Mouse (Mus musculus) spleen, adult 2 months (tissue): ENCODE data around the gene Flywch1.

Experiments used
- CTCF ChIP-seq: fragments of 200-500 bp; IDR thresholded peaks from 2 replicates; pipeline ENCODE4 v1.5.1; 2011; ENCODE audit warnings: mild to moderate bottlenecking, inconsistent platforms; ENCODE audit not compliant: insufficient read depth, insufficient read length, insufficient replicate concordance; ENCODE audit errors: extremely low read depth
- POLR2A ChIP-seq: fragments of 200-500 bp; IDR thresholded peaks from 2 replicates; pipeline ENCODE4 v1.6.1; 2011; ENCODE audit warnings: low read depth, low read length, inconsistent platforms

DNA sequence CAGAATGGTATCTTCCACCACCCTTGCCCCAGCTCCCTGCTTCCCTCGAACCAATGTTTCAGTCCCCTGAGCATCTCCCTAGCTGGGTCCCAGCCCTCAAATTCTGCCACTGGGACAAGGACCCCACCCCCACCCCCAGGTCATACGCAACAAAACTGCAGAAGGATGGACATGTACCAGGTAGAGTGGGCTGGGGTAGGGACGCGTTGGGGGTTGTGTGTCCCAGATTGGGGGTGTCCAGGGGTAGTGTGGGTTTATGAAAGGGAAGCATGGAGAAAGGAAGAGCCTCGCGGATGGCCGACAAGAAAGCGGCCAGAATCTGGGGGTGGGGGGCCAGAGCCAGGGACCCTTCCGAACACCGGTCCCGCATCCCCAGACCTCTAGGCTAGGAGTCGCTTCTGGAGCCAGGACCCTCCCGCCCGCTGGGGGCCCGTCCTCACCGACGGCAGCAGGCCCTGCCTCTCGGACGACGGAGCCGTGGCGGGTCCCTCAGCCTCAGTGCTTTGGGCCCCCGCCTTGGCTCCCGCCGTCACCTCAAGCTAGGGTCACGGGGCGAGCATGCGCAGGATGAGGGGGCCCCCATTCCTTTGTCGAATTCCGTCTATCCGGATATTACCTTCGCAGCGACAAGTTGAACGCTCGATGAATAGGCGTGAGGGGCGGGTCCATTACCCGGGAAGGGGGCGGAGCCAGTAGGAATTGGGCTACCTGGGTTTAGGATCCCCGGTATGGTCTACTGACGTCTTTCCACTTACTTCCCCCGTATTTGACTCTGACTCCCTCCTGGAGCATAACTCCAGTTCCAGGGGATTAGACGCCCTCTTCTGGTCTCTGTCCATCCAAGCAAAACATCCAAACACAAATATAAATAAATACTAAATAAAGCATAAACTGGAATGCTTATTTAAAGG lies 14.4 kb upstream of the Flywch1 start, which contains the start of gene Flywch2:
- TF ChIP-seq POLR2A = no peak
- TF ChIP-seq CTCF = no peak
